Mouse (Mus musculus) T-helper 1 cell (primary cell): ENCODE measurements around the gene Btg4.

Experiments used
- in situ Hi-C: fragments of 300-600 bp; cut with MboI, MseI; formaldehyde crosslinking; loops from one replicate; pipeline ENCODE4 v1.15.1; 2025; ENCODE audit warnings: high pct_unique_total_duplicates

The Btg4 gene

GRCm38 (mm10) chr9:51060601-51061000 lies at the start of gene Btg4:
Btg4 (plus strand) TSS chr9:51060901.
- in situ Hi-C loops = no loop called here

- in situ Hi-C loops = loop anchor here (5.0 kb wide), 1 partner anchor 161 kb away; no protein-coding TSS in a partner anchor
Observed at GRCm38 (mm10) chr9:51013644-51014043, 47.1 kb upstream of the Btg4 start.

DNA sequence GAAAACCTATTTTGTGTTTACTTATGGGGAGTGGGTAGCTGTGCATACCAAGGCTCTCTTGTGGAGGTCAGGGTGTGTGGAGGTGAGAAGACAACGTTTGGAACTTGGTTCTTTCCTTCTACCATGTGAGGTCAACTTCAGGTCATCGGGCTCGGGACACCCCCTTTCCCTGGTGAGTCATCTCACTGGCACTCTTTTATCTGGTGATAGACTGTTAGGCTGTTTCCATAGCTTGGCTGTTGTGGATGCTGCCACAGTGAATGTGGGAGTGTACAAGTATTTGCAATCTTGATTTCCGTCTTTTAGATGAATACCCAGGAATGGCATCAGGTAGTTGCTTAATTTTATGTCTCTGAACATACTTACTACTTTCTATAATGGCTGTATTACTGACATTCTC lies 45.0 kb upstream of the Btg4 start:
- in situ Hi-C loops = no loop called here

DNA sequence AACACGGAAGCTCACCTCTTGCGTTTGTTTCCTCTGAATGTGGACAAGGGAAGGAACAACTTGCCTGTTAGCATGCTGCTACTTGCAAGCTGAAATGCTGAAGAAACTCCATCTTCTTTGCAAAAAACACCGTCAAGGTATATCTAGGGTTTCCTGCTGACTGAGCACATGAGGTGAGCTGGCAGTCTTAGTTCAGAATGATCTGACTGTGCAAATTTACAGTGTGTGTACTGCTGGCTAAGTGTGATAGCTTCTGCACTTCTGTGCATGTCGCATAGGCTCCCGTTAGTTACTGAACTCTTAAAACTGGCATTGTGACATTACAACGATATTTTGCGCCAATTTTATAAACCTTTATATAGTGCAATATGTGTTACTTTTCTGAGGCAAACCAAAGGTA lies 41.0 kb upstream of the Btg4 start:
- in situ Hi-C loops = no loop called here

- in situ Hi-C loops = no loop called here
Observed at GRCm38 (mm10) chr9:51020351-51020750, 40.4 kb upstream of the Btg4 start.

DNA sequence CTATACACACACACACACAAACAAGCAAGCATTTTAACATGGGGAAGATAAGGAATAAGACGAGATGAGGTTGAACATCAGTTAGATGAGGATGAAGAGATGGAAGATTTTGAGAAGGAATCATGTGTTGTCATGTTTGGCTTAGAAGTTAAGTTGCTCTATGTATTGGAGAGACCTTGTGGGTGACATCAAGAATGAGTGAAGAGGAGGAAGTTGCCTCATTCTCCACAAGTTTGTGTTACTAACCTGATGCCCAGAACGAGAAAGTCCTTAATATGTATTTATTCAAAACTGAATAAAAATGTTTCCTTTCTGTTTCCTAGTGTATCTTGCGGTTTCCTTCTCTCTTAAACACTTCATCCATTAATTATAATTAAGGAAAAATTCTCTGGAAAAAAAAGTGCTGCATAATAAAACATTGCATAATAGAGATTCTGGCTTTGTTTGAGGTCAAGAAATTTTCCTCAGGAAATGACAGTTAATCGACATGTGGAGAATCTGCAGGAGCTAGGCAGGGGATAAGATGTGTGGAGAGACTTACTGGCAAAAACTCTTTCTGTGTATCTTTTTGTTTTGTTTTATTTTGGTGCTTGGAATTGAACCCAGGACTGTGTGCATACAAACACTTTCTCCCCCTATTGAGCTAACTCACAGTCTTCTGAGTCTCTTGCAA lies 39.4 kb upstream of the Btg4 start:
- in situ Hi-C loops = no loop called here

DNA sequence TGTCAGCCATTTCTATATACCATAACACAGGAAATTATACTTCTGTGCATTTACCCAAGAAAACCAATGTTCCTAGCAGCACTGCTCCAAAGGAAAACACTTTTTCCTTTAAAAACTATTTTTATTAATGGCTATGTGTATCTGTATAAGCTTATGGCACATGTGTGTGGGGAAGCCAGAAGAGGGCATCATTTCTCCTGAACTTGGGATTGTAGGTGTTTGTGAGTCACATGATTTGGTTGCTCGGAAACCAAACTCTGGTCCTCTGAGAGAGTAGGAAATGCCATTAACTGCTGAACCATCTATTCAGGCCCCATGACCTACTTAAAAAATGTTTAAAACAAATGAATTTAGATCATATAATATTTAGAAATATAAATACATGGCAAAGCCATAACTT lies 33.7 kb upstream of the Btg4 start:
- in situ Hi-C loops = no loop called here

GRCm38 (mm10) chr9:51030147-51030546 lies 30.6 kb upstream of the Btg4 start:
- in situ Hi-C loops = no loop called here

DNA sequence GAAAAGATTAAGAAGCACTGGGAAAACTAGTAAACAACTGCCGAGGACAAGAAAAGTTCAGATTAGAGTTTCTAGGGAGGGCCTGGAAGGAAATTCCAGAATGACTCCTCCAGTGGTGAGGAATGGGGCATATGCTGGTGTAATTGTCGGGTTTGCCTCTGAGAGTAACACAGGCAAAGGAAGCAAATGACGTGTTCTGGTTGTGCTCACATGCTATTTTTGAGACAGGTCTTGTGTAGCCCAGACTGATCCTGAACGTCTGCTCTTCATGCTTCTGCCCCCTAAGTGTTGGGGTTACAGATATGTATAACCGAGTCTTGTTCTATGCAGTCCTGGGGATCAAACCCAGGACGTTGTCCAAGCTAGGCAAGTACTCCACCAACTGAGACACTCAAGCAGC lies 29.1 kb upstream of the Btg4 start:
- in situ Hi-C loops = no loop called here

GRCm38 (mm10) chr9:51032291-51032690 lies 28.4 kb upstream of the Btg4 start:
- in situ Hi-C loops = no loop called here

- in situ Hi-C loops = no loop called here
Observed at GRCm38 (mm10) chr9:51032785-51033529, 27.7 kb upstream of the Btg4 start.

DNA sequence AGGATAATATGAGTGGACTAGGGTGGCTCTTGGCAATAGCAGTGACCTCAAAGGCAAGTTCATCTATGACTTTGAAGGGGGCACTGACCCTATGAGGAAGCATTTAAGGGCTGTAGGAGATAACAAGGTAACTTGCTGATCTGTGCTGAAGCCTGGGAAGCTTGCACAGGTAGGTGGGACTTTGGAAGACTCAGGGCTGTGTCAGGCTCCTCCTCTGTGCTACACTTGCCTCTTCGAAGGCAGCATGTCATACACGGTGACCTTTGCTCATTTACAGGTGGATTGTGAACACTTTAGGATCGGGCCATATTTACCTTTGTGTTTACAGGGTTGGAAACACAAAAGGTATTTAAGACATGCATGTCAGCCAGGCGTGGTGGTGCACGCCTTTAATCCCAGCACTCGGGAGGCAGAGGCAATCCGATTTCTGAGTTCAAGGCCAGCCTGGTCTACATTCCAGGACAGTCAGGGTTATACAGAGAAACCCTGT lies 19.2 kb upstream of the Btg4 start:
- in situ Hi-C loops = no loop called here

DNA sequence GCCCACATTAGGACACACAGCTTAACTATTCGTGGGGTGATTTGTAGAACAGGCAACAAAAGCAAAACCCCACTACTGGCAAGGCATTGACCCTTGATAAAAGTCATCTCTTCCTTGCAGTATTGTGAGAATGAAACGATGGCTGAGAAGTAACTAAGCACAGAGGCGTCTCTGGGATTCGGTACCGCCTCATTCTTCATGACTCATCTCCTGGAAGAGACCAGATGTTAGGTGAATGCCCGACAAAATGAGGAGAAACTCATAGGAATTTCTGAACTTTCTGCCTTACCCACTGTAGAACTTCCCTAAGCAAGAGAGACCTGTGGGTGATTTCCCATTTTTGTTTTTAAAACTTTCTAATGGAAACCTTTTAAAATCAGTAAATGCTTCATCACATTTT lies 18.6 kb upstream of the Btg4 start:
- in situ Hi-C loops = no loop called here

DNA sequence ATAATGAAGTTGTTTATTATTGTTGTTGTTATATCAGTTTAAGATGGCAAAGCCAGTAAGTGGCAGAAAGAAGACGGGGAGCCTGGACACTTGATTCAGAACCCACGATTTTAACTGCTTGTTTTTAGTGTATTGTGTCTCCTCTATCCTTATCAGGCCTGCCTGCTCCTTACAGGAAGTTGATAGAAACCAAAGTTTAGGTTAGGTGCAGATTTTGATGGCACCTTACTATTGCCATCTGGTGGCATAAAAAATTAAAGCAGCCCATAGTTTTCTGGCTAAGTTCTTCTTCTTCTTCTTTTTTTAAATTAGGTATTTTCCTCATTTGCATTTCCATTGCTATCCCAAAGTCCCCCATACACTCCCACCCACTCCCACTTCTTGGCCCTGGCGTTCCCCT lies 8.5 kb upstream of the Btg4 start:
- in situ Hi-C loops = no loop called here

- in situ Hi-C loops = no loop called here
Observed at GRCm38 (mm10) chr9:51056360-51057324, 4.1 kb upstream of the Btg4 start.

- in situ Hi-C loops = no loop called here
Observed at GRCm38 (mm10) chr9:51058951-51059521, 1.7 kb upstream of the Btg4 start.

GRCm38 (mm10) chr9:51068202-51068601 lies 7.5 kb downstream of the Btg4 start:
- in situ Hi-C loops = no loop called here

GRCm38 (mm10) chr9:51070801-51071200 lies 10.1 kb downstream of the Btg4 start:
- in situ Hi-C loops = no loop called here

GRCm38 (mm10) chr9:51075780-51076179 lies 15.1 kb downstream of the Btg4 start:
- in situ Hi-C loops = no loop called here

DNA sequence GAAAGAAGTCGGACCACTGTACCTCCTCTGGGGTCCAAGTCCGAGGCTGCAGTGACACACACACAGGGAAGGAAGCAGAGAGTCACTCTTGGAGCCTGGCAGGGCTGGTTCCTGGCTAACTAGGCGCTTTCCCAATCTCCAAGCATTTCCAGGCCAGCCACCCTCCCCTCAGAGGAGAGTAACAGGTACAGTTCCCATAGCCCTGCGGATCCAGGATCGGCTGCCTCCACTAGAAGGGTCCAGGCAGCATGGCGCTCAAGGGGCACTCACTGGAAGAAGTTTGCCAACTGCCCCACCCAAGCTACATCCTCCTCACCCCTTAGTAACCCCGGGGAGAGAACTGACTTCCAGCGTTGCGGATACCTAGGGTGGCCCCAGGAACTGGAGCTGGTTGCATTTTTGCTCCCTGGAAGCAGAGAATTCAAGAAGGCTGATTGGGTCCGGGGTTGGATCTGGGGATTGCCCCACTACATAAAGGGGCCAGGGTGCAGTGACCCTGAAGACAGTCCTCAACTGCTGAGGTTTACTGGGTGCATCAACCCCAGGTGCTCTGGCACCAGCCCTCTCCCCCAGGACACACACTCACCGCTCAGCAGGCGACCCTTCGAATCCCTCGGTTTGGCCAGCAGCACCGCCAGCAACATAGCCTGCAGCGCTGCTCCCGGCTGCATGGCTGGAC lies 15.7 kb downstream of the Btg4 start:
- in situ Hi-C loops = no loop called here

DNA sequence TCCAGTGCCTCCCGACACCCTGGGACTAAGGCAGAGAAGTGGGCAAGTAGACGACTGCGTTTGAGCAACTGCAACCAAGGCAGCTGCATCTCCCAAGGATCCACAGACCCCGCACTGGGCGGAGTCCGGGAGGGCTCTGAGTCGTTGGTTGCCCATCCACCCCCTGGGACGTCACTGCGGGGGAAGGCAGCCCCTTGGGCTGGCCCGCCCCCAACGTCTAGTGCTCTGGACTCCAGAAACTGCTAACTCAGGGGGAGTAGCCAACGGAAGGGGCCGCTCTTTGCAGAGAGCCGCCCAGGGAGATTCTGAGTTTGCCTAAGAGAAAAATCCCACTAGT lies 16.2 kb downstream of the Btg4 start, which contains the start of gene Layn:
Gene Layn, minus strand, starts transcription at position 116 of the 337 bp plus-strand sequence.
- in situ Hi-C loops = no loop called here
